Comparison of ENCODE assay signal across 26 mouse cellular contexts in genomic region chr1:170959791-170960190, GRCm38 (mm10). TPM values are rescaled to one million over a fixed set of nuclear protein-coding genes. Genes with fewer than 3 reads are reported as not detected.
DNase-seq lines count a peak whose midpoint lies in the region; ATAC-seq and TF ChIP-seq lines count a peak whose summit lies in the region.
"Had no signal": no experiment of that assay in that cellular context is flagged by ENCODE, and none has a peak within 500 bp of the region (broad histone marks: within the 10 kb centered on the region; RNA-seq: fewer than 3 reads in every experiment).

No protein-coding gene starts in this region.

- WGBS in heart, embryonic 13.5 days, result 39% methylated on average over 2 of the region's 2 CpGs
- WGBS in heart, embryonic 11.5 days (ENCODE audit: insufficient replicate concordance), result 60% methylated on average over 2 of the region's 2 CpGs
- WGBS in lung, embryonic 14.5 days, result 66% methylated on average over 2 of the region's 2 CpGs
- 69% methylated on average over 2 of the region's 2 CpGs for WGBS in forebrain, embryonic 14.5 days

- H3K27me3 ChIP-seq in heart, embryonic 13.5 days (replicated peaks), result no peaks in the 10 kb centered on the region
- H3K27me3 ChIP-seq in heart, embryonic 11.5 days (ENCODE audit: control insufficient read depth, insufficient read depth, low read length), result no peaks in the 10 kb centered on the region
- no peaks in the 10 kb centered on the region for H3K27me3 ChIP-seq in lung, embryonic 14.5 days (ENCODE audit: insufficient read depth, low read length)
- no peaks in the 10 kb centered on the region for H3K27me3 ChIP-seq in forebrain, embryonic 14.5 days (replicated peaks; ENCODE audit: control insufficient read depth, insufficient read depth, low read length)
- H3K27me3 ChIP-seq: embryonic facial prominence, embryonic 15.5 days; liver, embryonic 15.5 days had no signal

- no peaks in the 10 kb centered on the region for H3K9me3 ChIP-seq in heart, embryonic 13.5 days
- H3K9me3 ChIP-seq in heart, embryonic 11.5 days (replicated peaks; ENCODE audit: control insufficient read depth, low read length), result no peaks in the 10 kb centered on the region
- H3K9me3 ChIP-seq in lung, embryonic 14.5 days (ENCODE audit: low read depth, low read length), result no peaks in the 10 kb centered on the region
- no peaks in the 10 kb centered on the region for H3K9me3 ChIP-seq in forebrain, embryonic 14.5 days (replicated peaks; ENCODE audit: control insufficient read depth, low read length)
- H3K9me3 ChIP-seq: embryonic facial prominence, embryonic 15.5 days; forebrain, embryonic 10.5 days; heart, embryonic 10.5 days; liver, embryonic 15.5 days; megakaryocyte, embryonic 14.5 days had no signal

- no peak for ATAC-seq in heart, embryonic 13.5 days (ENCODE audit: extremely low read depth, insufficient number of reproducible peaks, low FRiP score, low TSS enrichment)
- no peak for ATAC-seq in heart, embryonic 11.5 days (replicated peaks; ENCODE audit: insufficient number of reproducible peaks, low FRiP score, low TSS enrichment)
- ATAC-seq in lung, embryonic 14.5 days (ENCODE audit: insufficient read depth), result no peak
- ATAC-seq in megakaryocyte progenitor cell, adult 5-6 weeks (replicated peaks; ENCODE audit: poor library complexity), result peak; percentile 75
- ATAC-seq in forebrain, embryonic 14.5 days, result no peak

- DNase-seq in lung, embryonic 14.5 days, result peak; percentile 62
- no peak for DNase-seq in lung, adult 18-20 months
- peak; percentile 27 for DNase-seq in NIH3T3 (ENCODE audit: low read depth)
- no peak for DNase-seq in embryo, embryonic 9.5 days (ENCODE audit: extremely low spot score)
- no peak for DNase-seq in forebrain, embryonic 14.5 days (ENCODE audit: low spot score)
- DNase-seq: adrenal gland, postnatal 10 days; cerebellum, adult 8-10 months; gastrocnemius, postnatal 25 days; spleen, adult 18-20 months had no signal

- no peak overlapping the region for H3K9ac ChIP-seq in heart, embryonic 13.5 days
- no peak overlapping the region for H3K9ac ChIP-seq in heart, embryonic 11.5 days (ENCODE audit: low read depth, low read length)
- H3K9ac ChIP-seq in lung, embryonic 14.5 days, result no peak overlapping the region
- H3K9ac ChIP-seq in forebrain, embryonic 14.5 days (ENCODE audit: low read length), result no peak overlapping the region
- H3K9ac ChIP-seq: embryonic facial prominence, embryonic 15.5 days; liver, embryonic 15.5 days had no signal

- TF ChIP-seq CTCF in lung, embryonic 14.5 days (IDR thresholded peaks at IDR 0.05; ENCODE audit: low read depth), result no peak

- H3K4me1 ChIP-seq in heart, embryonic 13.5 days, result peaks cover 31% of the 10 kb centered on the region
- peaks cover 15% of the 10 kb centered on the region for H3K4me1 ChIP-seq in heart, embryonic 11.5 days (ENCODE audit: control insufficient read depth, insufficient read depth, low read length)
- 0 out of 2 replicates have a peak, but pooled peaks cover 4% of the 10 kb centered on the region for H3K4me1 ChIP-seq in lung, embryonic 14.5 days (ENCODE audit: insufficient read depth)
- no peaks in the 10 kb centered on the region for H3K4me1 ChIP-seq in forebrain, embryonic 14.5 days (ENCODE audit: control insufficient read depth, insufficient read depth, low read length)
- H3K4me1 ChIP-seq: embryonic facial prominence, embryonic 15.5 days; forebrain, embryonic 10.5 days had no signal

- peak overlapping the region; percentile 58; the same call in 1 of the 2 replicates for H3K27ac ChIP-seq in heart, embryonic 13.5 days (replicated peaks)
- no peak overlapping the region for H3K27ac ChIP-seq in heart, embryonic 11.5 days (ENCODE audit: low read depth, low read length)
- no peak overlapping the region for H3K27ac ChIP-seq in lung, embryonic 14.5 days (ENCODE audit: low read depth)
- H3K27ac ChIP-seq in forebrain, embryonic 14.5 days (ENCODE audit: low read depth, low read length), result no peak overlapping the region
- H3K27ac ChIP-seq: embryonic facial prominence, embryonic 15.5 days; forebrain, embryonic 10.5 days; heart, embryonic 10.5 days; liver, embryonic 15.5 days; stomach, postnatal 0 days had no signal

- no peak overlapping the region for H3K4me2 ChIP-seq in heart, embryonic 13.5 days
- H3K4me2 ChIP-seq in heart, embryonic 11.5 days, result no peak overlapping the region
- no peak overlapping the region for H3K4me2 ChIP-seq in lung, embryonic 14.5 days
- no peak overlapping the region for H3K4me2 ChIP-seq in forebrain, embryonic 14.5 days (ENCODE audit: low read length)
- H3K4me2 ChIP-seq: embryonic facial prominence, embryonic 15.5 days; liver, embryonic 15.5 days had no signal

- no peaks in the 10 kb centered on the region for H3K36me3 ChIP-seq in heart, embryonic 13.5 days
- no peaks in the 10 kb centered on the region for H3K36me3 ChIP-seq in heart, embryonic 11.5 days (ENCODE audit: control insufficient read depth, insufficient read depth, low read length)
- H3K36me3 ChIP-seq in lung, embryonic 14.5 days (ENCODE audit: insufficient read depth), result no peaks in the 10 kb centered on the region
- H3K36me3 ChIP-seq in forebrain, embryonic 14.5 days (ENCODE audit: control insufficient read depth, insufficient read depth, low read length), result no peaks in the 10 kb centered on the region
- H3K36me3 ChIP-seq: embryonic facial prominence, embryonic 15.5 days; forebrain, embryonic 10.5 days; heart, embryonic 10.5 days; liver, embryonic 15.5 days had no signal

- no peak overlapping the region for H3K4me3 ChIP-seq in heart, embryonic 13.5 days
- H3K4me3 ChIP-seq in heart, embryonic 11.5 days (ENCODE audit: low read depth, low read length), result no peak overlapping the region
- no peak overlapping the region for H3K4me3 ChIP-seq in lung, embryonic 14.5 days (ENCODE audit: low read depth, low read length)
- H3K4me3 ChIP-seq in forebrain, embryonic 14.5 days (ENCODE audit: low read depth, low read length), result no peak overlapping the region
- H3K4me3 ChIP-seq: embryonic facial prominence, embryonic 15.5 days; forebrain, embryonic 10.5 days; heart, embryonic 10.5 days; liver, embryonic 15.5 days; megakaryocyte, embryonic 14.5 days had no signal

RNA-seq across cellular contexts. Expression of gene Fcgr2b, which starts 16.6 kb away (rescaled TPM):
- polyA plus RNA-seq in heart, embryonic 13.5 days (2015; fragmentation: Nextera tagmentation; extraction: Ambion mirVana), result 0.27 and 0.76 TPM in 2 replicates
- 0.59 TPM in 1 of 2 replicates, not detected in the other for polyA plus RNA-seq in heart, embryonic 11.5 days (2014; fragmentation: Nextera tagmentation; extraction: Ambion mirVana)
- polyA plus RNA-seq in lung, embryonic 14.5 days (2014; fragmentation: Nextera tagmentation; extraction: Ambion mirVana), result 2.3 and 2.4 TPM in 2 replicates
- total RNA-seq in megakaryocyte progenitor cell, adult 5-6 weeks (2015), result 142 and 144 TPM in 2 replicates
- total RNA-seq in megakaryocyte progenitor cell, adult 5-6 weeks (2017), result 99.9 and 118 TPM in 2 replicates
- 0.52 and 1.5 TPM in 2 replicates for polyA plus RNA-seq in forebrain, embryonic 14.5 days (2014; fragmentation: Nextera tagmentation; extraction: Ambion mirVana)
- polyA plus RNA-seq: forebrain, embryonic 10.5 days; heart, embryonic 10.5 days; neural tube, embryonic 11.5 days had no signal

RNA-seq across cellular contexts. Expression of gene Fcrla, which starts 32.4 kb away (rescaled TPM):
- polyA plus RNA-seq in heart, embryonic 13.5 days (2015; fragmentation: Nextera tagmentation; extraction: Ambion mirVana), result 0.14 and 0.20 TPM in 2 replicates
- 0.36 TPM in 1 of 2 replicates, not detected in the other for polyA plus RNA-seq in heart, embryonic 11.5 days (2014; fragmentation: Nextera tagmentation; extraction: Ambion mirVana)
- polyA plus RNA-seq in lung, embryonic 14.5 days (2014; fragmentation: Nextera tagmentation; extraction: Ambion mirVana), result not detected in 2 replicates
- total RNA-seq in megakaryocyte progenitor cell, adult 5-6 weeks (2015), result not detected in 2 replicates
- not detected in 2 replicates for total RNA-seq in megakaryocyte progenitor cell, adult 5-6 weeks (2017)
- not detected in 2 replicates for polyA plus RNA-seq in forebrain, embryonic 14.5 days (2014; fragmentation: Nextera tagmentation; extraction: Ambion mirVana)
- total RNA-seq: ES-E14; gastrocnemius, postnatal 25 days; layer of hippocampus, adult 8-10 months; left cerebral cortex, adult 8-10 months; midbrain, postnatal 0 days had no signal
- polyA plus RNA-seq: embryonic facial prominence, embryonic 15.5 days; forebrain, embryonic 10.5 days; frontal cortex, adult 2 months; limb, embryonic 11.5 days; midbrain, postnatal 0 days; neural tube, embryonic 11.5 days had no signal

RNA-seq across cellular contexts. Expression of gene Fcrlb, which starts 47.0 kb away (rescaled TPM):
- 0.11 TPM in 1 of 2 replicates, not detected in the other for polyA plus RNA-seq in heart, embryonic 13.5 days (2015; fragmentation: Nextera tagmentation; extraction: Ambion mirVana)
- polyA plus RNA-seq in heart, embryonic 11.5 days (2014; fragmentation: Nextera tagmentation; extraction: Ambion mirVana), result not detected in 2 replicates
- not detected in 2 replicates for polyA plus RNA-seq in lung, embryonic 14.5 days (2014; fragmentation: Nextera tagmentation; extraction: Ambion mirVana)
- not detected in 2 replicates for total RNA-seq in megakaryocyte progenitor cell, adult 5-6 weeks (2015)
- not detected in 2 replicates for total RNA-seq in megakaryocyte progenitor cell, adult 5-6 weeks (2017)
- polyA plus RNA-seq in forebrain, embryonic 14.5 days (2014; fragmentation: Nextera tagmentation; extraction: Ambion mirVana), result not detected in 2 replicates
- total RNA-seq: ES-E14; gastrocnemius, postnatal 25 days; hematopoietic stem cell, adult 5-6 weeks had no signal
- polyA plus RNA-seq: forebrain, embryonic 10.5 days; heart, embryonic 10.5 days; limb, embryonic 11.5 days had no signal

RNA-seq across cellular contexts. Expression of gene Fcgr4, which starts 58.9 kb away (rescaled TPM):
- polyA plus RNA-seq in heart, embryonic 13.5 days (2015; fragmentation: Nextera tagmentation; extraction: Ambion mirVana), result 0.37 and 0.85 TPM in 2 replicates
- 0.23 TPM in 1 of 2 replicates, not detected in the other for polyA plus RNA-seq in heart, embryonic 11.5 days (2014; fragmentation: Nextera tagmentation; extraction: Ambion mirVana)
- 0.35 and 0.47 TPM in 2 replicates for polyA plus RNA-seq in lung, embryonic 14.5 days (2014; fragmentation: Nextera tagmentation; extraction: Ambion mirVana)
- 5.4 and 10.5 TPM in 2 replicates for total RNA-seq in megakaryocyte progenitor cell, adult 5-6 weeks (2015)
- 7.7 and 8.0 TPM in 2 replicates for total RNA-seq in megakaryocyte progenitor cell, adult 5-6 weeks (2017)
- 0.41 and 0.50 TPM in 2 replicates for polyA plus RNA-seq in forebrain, embryonic 14.5 days (2014; fragmentation: Nextera tagmentation; extraction: Ambion mirVana)
- total RNA-seq: gastrocnemius, postnatal 25 days; midbrain, postnatal 0 days had no signal

Comparison
In these comparisons a context has a peak if more than half of its experiments do, and no peak if none do; other contexts are left out.
1. DNase-seq: peak in lung, embryonic 14.5 days (single experiment) and NIH3T3 (single experiment); none in lung, adult 18-20 months (0 of 2), embryo, embryonic 9.5 days (single experiment) and forebrain, embryonic 14.5 days (single experiment).